In genomic region chr1:33935946-33936345, GRCm38 (mm10) we compare ENCODE assay signal across 19 mouse cellular contexts. TPM values are rescaled to one million over a fixed set of nuclear protein-coding genes. Genes with fewer than 3 reads are reported as not detected.
"Had no signal": no experiment of that assay in that cellular context is flagged by ENCODE, and none has a peak within 500 bp of the region (broad histone marks: within the 10 kb centered on the region; RNA-seq: fewer than 3 reads in every experiment).

No protein-coding gene starts in this region.

- H3K4me1 ChIP-seq: neural tube, embryonic 12.5 days; stomach, embryonic 15.5 days had no signal

- H3K36me3 ChIP-seq: midbrain, embryonic 12.5 days; midbrain, embryonic 15.5 days; neural tube, embryonic 12.5 days; neural tube, embryonic 15.5 days; stomach, embryonic 15.5 days had no signal

- H3K27ac ChIP-seq: left cerebral cortex, adult 2 months; liver, embryonic 14.5 days; macrophage; midbrain, embryonic 12.5 days; midbrain, embryonic 15.5 days; neural tube, embryonic 12.5 days; neural tube, embryonic 15.5 days; stomach, embryonic 15.5 days had no signal

- H3K9ac ChIP-seq: liver, embryonic 14.5 days; liver, postnatal 0 days; lung, embryonic 14.5 days; midbrain, embryonic 12.5 days; midbrain, embryonic 15.5 days; neural tube, embryonic 12.5 days; neural tube, embryonic 15.5 days; stomach, embryonic 15.5 days had no signal

- H3K4me2 ChIP-seq: lung, embryonic 14.5 days; midbrain, embryonic 12.5 days; midbrain, embryonic 15.5 days; neural tube, embryonic 12.5 days; neural tube, embryonic 15.5 days; stomach, embryonic 15.5 days had no signal

- H3K27me3 ChIP-seq: midbrain, embryonic 12.5 days; midbrain, embryonic 15.5 days; neural tube, embryonic 12.5 days; neural tube, embryonic 15.5 days; stomach, embryonic 15.5 days had no signal

- ATAC-seq: liver, postnatal 0 days; lung, postnatal 0 days; midbrain, embryonic 15.5 days had no signal

- H3K4me3 ChIP-seq: left cerebral cortex, adult 2 months; midbrain, embryonic 12.5 days; midbrain, embryonic 15.5 days; neural tube, embryonic 12.5 days; neural tube, embryonic 15.5 days; stomach, embryonic 15.5 days had no signal

- H3K9me3 ChIP-seq: midbrain, embryonic 12.5 days; midbrain, embryonic 15.5 days; neural tube, embryonic 12.5 days; neural tube, embryonic 15.5 days; stomach, embryonic 15.5 days had no signal

- DNase-seq: kidney, postnatal 14 days; kidney, postnatal 4 days; layer of hippocampus, postnatal 36 days; liver, postnatal 0 days; lung, embryonic 14.5 days; right cerebral cortex, adult 18-20 months; right cerebral cortex, postnatal 14 days; right cerebral cortex, postnatal 4 days; thymus, postnatal 25 days had no signal

RNA-seq across cellular contexts. Expression of gene Bend6, which starts 28.3 kb away (rescaled TPM):
- total RNA-seq: megakaryocyte, adult 5-6 weeks had no signal
